Mouse (Mus musculus) layer of hippocampus, postnatal 10 days (tissue): ENCODE measurements at regions not wholly inside any gene's neighbourhood (a gene's known extent, or its start where the extent isn't known, plus 50 kb on each side); places are given as distances from the start of the nearest gene placed in this dataset.
A peak's percentile ranks its signal among the peaks of the same experiment; 100 is the strongest.

Experiments used
- DNase-seq, 2 experiments: peaks; one replicate each; pipeline ENCODE4 v3.0.0; 2021; ENCODE audit warnings: low spot score in 2 of 2

GRCm38 (mm10) chr17:7680658-7681057 is 146.4 kb downstream of the Fndc1 start:
- DNase-seq = no peak

DNA sequence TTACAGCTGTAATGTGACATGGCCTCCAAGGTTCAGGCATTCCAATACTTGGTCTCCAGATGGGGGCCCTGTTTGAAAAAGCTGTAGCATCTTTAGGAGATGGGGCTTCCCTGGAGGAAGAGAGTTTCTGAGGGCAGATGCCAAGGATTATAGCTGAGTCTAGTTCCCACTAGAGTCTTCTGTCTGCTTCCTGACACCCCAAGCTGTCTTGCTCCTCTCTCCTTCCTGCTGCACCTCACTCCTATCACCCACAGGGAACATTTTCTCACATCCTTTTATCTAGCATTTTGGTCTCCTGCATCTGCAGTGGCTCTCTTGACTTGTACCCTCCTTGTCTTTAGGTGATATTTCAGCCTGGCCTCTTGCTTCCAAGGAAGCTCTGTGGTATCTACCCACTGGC is 147.3 kb downstream of the Fndc1 start:
- no peak for DNase-seq

DNA sequence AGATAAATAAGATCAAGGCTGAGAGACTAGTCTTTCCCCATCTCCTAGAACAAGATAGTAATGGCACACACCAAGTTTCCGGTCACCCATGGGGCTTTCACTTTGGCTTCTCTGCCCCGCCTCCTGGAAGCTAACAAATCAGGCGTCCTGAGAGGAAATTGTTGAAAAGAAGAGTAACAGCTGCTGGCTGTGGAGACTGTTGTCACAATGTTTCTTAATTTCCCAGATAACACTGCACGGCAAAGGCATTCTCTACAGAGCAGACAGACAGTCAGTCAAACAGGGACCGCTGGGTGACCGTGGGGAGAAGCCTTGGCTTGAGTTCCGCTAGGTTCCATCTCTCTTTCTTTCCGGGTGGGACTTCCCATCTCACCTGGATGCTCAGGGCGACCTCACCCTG is 148.2 kb downstream of the Fndc1 start:
- no peak for DNase-seq

GRCm38 (mm10) chr17:7677796-7678195 is 149.3 kb downstream of the Fndc1 start:
- DNase-seq = no peak

- DNase-seq = no peak
Observed at GRCm38 (mm10) chr17:7677301-7677700, 149.8 kb downstream of the Fndc1 start.

- DNase-seq = no peak
Observed at GRCm38 (mm10) chr17:7676776-7677175, 150.3 kb downstream of the Fndc1 start.

GRCm38 (mm10) chr17:7674511-7674910 is 152.6 kb downstream of the Fndc1 start:
- no peak for DNase-seq

GRCm38 (mm10) chr17:7667826-7668225 is 159.3 kb downstream of the Fndc1 start:
- no peak for DNase-seq

DNA sequence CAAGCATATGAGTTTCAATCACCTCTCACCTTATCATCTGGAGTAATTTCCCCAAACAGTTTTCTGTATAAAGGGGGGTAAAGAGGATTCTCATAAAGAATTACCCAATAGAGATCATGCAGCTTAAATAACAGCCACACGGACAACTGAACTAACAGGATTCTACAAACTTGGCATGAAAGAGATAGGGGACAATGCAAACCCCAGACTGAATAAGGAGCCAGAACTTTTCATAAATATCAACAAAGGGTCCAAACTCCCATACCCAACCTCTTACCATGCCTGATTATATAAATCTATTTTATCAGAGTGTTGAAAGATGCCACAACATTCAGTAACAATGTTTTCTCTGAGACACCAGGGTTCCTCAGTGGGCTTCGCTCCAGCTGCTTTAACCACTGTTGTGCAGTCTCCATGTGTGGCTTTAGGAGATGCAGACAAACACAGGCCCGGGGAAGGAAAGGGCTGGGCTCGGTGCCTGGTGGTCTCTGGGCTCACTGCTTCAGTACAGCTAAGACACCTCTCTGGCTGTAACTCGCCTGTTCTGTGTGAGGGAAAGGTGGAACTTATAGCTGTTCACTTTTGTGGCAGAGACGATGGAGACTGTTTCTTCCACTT is 160.2 kb downstream of the Fndc1 start:
- DNase-seq = no peak

DNA sequence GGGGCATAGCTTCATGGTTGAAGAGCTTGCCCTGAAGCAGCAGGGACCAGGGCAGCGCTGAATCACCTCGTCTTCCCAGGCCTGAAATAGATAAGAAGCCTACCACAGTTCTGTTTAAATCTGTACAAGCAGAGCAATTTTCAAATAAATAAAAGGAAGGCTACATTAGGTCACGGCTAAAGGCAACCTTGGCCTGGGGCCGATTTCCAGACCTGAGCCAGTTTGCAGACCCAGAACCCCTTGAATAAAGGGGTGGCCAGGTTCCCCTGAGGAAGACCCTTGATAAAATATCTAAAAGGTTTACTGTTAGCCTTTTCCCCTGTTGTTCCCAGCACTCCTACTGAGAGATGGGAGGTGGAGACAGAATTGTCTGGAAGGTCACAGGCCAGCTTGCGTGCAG is 160.9 kb downstream of the Fndc1 start:
- no peak for DNase-seq

- no peak for DNase-seq
Observed at GRCm38 (mm10) chr17:7665686-7666085, 161.4 kb downstream of the Fndc1 start.

DNA sequence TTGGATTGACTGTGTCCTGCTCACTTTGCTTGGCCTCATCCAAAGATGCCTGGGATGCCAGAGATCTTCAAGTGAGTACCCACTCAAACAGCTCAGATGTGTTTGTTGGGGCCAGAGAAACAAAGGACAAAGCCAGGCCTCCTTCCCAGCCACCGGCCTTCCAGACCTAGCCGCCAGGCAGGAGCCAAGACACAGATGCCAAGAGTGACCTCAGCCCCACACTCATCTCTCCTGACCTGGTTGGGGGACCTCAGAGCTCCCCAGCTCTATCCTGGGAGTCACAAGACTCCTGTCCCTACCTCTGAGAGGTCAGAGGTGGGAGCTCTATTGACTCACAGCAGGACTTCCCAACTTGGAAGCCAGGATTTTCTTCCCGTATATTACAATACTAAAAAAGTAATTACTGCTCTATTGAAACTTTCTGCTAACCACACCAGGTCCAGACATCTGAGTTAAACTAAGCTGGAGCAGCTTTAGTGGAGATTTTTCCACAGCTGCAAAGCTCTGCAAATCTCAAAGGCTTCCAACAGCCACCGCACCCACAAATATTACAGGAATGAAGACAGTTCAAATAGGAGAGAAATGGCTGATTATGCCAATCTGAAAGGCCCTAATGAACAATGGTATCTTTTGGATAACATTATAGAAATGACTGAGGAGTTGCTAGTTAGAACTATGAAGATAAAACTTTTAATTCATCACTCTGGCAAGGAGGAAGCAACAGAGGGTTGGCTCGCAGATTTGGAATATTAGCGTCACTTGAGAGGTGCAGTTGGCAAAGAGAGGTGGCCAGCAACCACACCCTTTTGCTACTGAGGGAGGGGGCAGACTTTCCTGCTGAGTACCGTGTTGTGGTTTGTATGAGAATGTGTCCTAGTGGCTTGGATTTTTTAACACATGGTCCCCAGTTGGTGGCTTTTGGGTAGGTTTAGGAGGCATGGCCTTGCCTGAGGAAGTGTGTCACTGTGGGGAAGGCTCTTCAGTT is 162.9 kb downstream of the Fndc1 start:
- no peak for DNase-seq

- no peak for DNase-seq
Observed at GRCm38 (mm10) chr17:7656503-7656902, 170.6 kb downstream of the Fndc1 start.

GRCm38 (mm10) chr17:7655966-7656365 is 171.1 kb downstream of the Fndc1 start:
- DNase-seq = no peak

DNA sequence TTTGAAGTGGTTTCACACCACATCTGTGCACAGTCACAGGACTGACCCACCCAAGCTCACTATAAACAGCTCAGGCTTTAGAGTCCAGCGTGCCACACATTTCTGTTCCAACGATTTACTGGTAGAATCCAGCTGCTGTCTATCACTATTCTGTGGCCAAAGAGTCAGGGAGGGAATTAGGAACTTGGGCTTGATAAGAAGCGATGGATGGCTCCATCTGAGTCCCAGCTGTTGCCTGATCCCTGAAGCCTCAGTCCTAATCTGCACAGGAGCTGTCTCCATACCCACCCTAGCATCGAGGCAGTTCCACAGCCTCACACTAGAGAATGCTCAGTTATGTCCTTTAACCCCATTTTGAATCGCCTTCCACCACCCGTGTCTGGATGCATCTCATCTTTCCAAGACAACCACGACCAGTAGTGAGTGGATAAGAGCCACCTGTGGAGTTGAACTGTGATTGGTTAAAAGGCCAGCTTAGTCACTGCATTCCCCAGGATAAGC is 173.0 kb downstream of the Fndc1 start:
- DNase-seq = no peak

DNA sequence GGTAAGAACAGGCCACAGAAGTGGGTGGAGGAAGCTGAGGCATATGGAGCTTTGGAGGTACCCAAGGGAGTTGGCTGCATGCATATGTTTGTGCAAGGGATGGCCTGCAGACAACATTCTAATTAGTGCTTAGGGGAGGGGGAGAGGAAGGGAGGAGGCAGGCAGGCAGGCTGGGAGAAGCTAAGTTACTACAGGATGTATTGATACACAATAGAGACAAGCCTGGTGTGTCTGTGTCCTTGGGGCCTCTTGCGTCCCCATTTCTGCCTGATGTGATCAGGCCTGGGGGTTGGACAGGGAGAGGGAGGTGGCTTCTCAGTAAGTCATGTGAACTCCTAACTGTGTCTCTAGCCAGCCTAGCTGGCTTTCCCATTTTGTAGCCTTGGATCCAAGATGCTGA is 175.1 kb downstream of the Fndc1 start:
- DNase-seq = no peak

- DNase-seq = no peak
Observed at GRCm38 (mm10) chr17:7650417-7650816, 176.7 kb downstream of the Fndc1 start.

GRCm38 (mm10) chr17:7644857-7645481 is 182.1 kb downstream of the Fndc1 start:
- no peak for DNase-seq

DNA sequence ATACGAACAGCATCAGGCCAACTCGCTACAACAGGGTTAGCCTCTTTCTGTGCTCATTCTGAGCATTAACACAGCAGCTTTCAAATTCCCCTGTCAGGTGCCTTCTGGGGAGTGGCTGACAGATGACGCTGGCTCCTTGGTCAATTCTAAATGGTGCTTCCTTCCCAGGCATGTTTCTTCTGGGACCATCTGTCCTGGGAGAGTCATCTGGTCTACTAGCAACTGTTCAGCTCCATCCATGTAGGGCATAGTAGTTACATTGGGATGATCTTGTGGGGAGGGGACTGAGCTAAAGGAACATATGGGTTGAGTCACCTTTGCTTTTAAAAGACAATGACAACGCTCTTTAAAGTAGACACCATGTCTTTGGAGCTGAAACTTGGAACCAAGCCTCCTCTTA is 183.5 kb downstream of the Fndc1 start:
- DNase-seq = no peak

- peak in 1 of 2 experiments; percentile 31 for DNase-seq
Observed at GRCm38 (mm10) chr17:7642442-7642887, 184.6 kb downstream of the Fndc1 start.

DNA sequence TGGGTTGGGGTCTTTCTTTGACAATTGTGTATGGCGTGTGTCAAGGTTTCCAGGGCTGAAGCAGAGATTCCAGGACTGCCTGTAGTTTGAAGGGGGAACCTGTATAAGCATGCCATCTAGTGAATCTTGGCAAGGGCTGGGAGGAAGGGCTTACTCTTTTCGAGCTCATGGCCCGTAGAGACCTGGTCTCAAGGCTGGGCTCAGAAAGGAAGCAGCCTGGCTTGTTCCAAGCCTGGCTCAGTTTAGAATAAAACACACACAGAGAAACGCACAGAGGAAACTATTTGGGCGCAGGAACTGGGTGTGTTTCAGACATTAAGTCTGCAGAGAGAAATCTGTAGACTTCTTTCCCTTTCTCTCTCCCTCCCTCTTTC is 192.8 kb downstream of the Fndc1 start:
- DNase-seq = no peak
